Mouse (Mus musculus) kidney, embryonic 16.5 days (tissue): ENCODE results near the gene Gnb1. TPM values are rescaled to one million over a fixed set of nuclear protein-coding genes. Genes with fewer than 3 reads are reported as not detected.

Source experiments
- ATAC-seq: fragments of 200-750 bp; cut with Nextera tagmentation; 2 replicates; pipeline ENCODE4 v1.8.0; 2017; ENCODE audit warnings: moderate TSS enrichment; ENCODE audit not compliant: low FRiP score, low TSS enrichment
- H3K27ac ChIP-seq: fragments of 300-500 bp; sonication (generic); 2 replicates; pipeline ENCODE4 v1.5.1; 2014; ENCODE audit warnings: low read length
- H3K27me3 ChIP-seq: fragments of 300-500 bp; sonication (generic); 2 replicates; pipeline ENCODE4 v1.6.1; 2014; ENCODE audit warnings: low read length, control low read depth, mixed read lengths; ENCODE audit not compliant: insufficient read depth
- H3K36me3 ChIP-seq: fragments of 300-500 bp; sonication (generic); 2 replicates; pipeline ENCODE4 v1.6.1; 2014; ENCODE audit warnings: low read length, control low read depth, mixed read lengths; ENCODE audit not compliant: insufficient read depth
- H3K4me1 ChIP-seq: fragments of 300-500 bp; sonication (generic); 2 replicates; pipeline ENCODE4 v1.6.1; 2014; ENCODE audit warnings: low read length, control low read depth, mixed read lengths; ENCODE audit not compliant: insufficient read depth
- H3K4me2 ChIP-seq: fragments of 300-500 bp; sonication (generic); replicated peaks from 2 replicates; pipeline ENCODE4 v1.6.1; 2014; ENCODE audit warnings: low read depth, low read length
- H3K4me3 ChIP-seq: fragments of 300-500 bp; sonication (generic); 2 replicates; pipeline ENCODE4 v1.5.1; 2014; ENCODE audit warnings: mild to moderate bottlenecking, low read length
- H3K9ac ChIP-seq: fragments of 300-500 bp; sonication (generic); replicated peaks from 2 replicates; pipeline ENCODE4 v1.6.1; 2014; ENCODE audit warnings: low read length
- H3K9me3 ChIP-seq: fragments of 300-500 bp; sonication (generic); 2 replicates; pipeline ENCODE4 v1.6.1; 2016; ENCODE audit warnings: low read length, control low read depth
- WGBS: fragments of 180-500 bp; shearing (Covaris S2); extraction: QIAGEN DNeasy Blood & Tissue Kit; methylation state at CpG from one replicate; pipeline ENCODE4 v1.1.7; 2014; 5-methylcytosine and 5-hydroxymethylcytosine counted together
- polyA plus RNA-seq: library from polyadenylated mRNA; unstranded; fragments of >200 nt; fragmentation: Nextera tagmentation; extraction: Ambion mirVana; gene quantifications from 2 replicates; pipeline ENCODE4 v1.2.1, GENCODE M21; 2015

Gnb1 gene
- polyA plus RNA-seq, 1 experiment from 2014 or later, result 477 TPM

GRCm38 (mm10) chr4:155525751-155526150, 34.6 kb downstream of the Gnb1 start:
- H3K36me3 ChIP-seq, result peaks cover 17% of the 10 kb centered on the region
- H3K4me1 ChIP-seq, result 0 out of 2 replicates have a peak, but pooled peaks cover 6% of the 10 kb centered on the region
- no peaks in the 10 kb centered on the region for H3K27me3 ChIP-seq
- 63% methylated on average over 5 of the region's 5 CpGs for WGBS
- no peak for ATAC-seq
- no peak overlapping the region for H3K4me2 ChIP-seq
- no peak overlapping the region for H3K9ac ChIP-seq
- no peak overlapping the region for H3K27ac ChIP-seq
- H3K4me3 ChIP-seq, result no peak overlapping the region
- H3K9me3 ChIP-seq, result no peaks in the 10 kb centered on the region

DNA sequence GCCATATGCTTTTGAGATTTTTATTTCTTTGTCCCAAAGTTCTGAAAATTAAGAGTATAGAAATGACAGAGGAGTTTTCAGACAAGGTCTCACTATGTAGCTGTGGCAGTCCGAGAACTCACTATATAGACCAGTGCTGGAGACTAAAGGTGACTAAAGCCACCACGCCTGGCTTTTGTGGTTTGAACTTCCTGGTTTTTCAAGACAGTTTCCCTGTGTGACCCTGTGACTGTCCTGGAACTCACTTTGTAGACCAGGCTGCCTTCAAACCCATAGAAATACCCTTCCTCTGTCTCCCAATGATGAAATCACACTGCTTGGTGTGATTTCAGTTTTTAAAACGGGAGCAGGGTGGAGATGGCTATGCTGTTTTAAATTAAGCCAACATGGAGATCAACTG, 38.1 kb downstream of the Gnb1 start:
- no peaks in the 10 kb centered on the region for H3K4me1 ChIP-seq
- H3K4me2 ChIP-seq, result no peak overlapping the region
- 77% methylated on average over 3 of the region's 3 CpGs for WGBS
- H3K9ac ChIP-seq, result no peak overlapping the region
- no peak for ATAC-seq
- H3K27ac ChIP-seq, result no peak overlapping the region
- H3K4me3 ChIP-seq, result no peak overlapping the region
- H3K9me3 ChIP-seq, result no peaks in the 10 kb centered on the region
- H3K36me3 ChIP-seq, result peaks cover 26% of the 10 kb centered on the region
- no peaks in the 10 kb centered on the region for H3K27me3 ChIP-seq

DNA sequence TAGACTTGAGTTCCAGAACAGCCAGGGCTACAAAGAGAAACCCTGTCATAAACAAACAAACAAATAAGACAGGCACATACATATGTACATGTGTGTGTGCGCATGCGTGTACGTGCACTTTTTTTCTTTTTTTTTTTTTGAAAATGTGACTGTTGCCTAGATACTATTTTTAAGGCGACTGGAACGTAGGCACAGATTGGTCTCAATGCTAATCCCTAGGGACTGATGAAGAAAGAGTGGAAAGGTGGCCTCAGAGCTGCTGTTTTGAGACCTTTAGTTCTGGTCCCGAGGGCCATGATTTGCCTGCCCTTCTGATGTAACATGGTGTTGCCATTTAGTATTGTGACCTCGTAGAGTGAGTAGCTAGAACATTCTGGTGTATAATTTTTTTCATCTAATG, 58.8 kb downstream of the Gnb1 start:
- no peak for ATAC-seq
- peaks cover 54% of the 10 kb centered on the region for H3K36me3 ChIP-seq
- no peak overlapping the region for H3K4me2 ChIP-seq
- H3K27ac ChIP-seq, result no peak overlapping the region
- H3K4me1 ChIP-seq, result 0 out of 2 replicates have a peak, but pooled peaks cover 2% of the 10 kb centered on the region
- H3K9ac ChIP-seq, result no peak overlapping the region
- 91% methylated on average over 7 of the region's 7 CpGs for WGBS
- H3K9me3 ChIP-seq, result no peaks in the 10 kb centered on the region
- no peak overlapping the region for H3K4me3 ChIP-seq
- no peaks in the 10 kb centered on the region for H3K27me3 ChIP-seq

- no peak overlapping the region for H3K27ac ChIP-seq
- no peak for ATAC-seq
- WGBS, result 87% methylated on average over 2 of the region's 2 CpGs
- no peak overlapping the region for H3K9ac ChIP-seq
- no peaks in the 10 kb centered on the region for H3K27me3 ChIP-seq
- no peaks in the 10 kb centered on the region for H3K9me3 ChIP-seq
- H3K4me3 ChIP-seq, result no peak overlapping the region
- no peak overlapping the region for H3K4me2 ChIP-seq
- H3K36me3 ChIP-seq, result peaks cover 55% of the 10 kb centered on the region
- 0 out of 2 replicates have a peak, but pooled peaks cover 2% of the 10 kb centered on the region for H3K4me1 ChIP-seq
Observed at GRCm38 (mm10) chr4:155550446-155550845, 59.3 kb downstream of the Gnb1 start.

DNA sequence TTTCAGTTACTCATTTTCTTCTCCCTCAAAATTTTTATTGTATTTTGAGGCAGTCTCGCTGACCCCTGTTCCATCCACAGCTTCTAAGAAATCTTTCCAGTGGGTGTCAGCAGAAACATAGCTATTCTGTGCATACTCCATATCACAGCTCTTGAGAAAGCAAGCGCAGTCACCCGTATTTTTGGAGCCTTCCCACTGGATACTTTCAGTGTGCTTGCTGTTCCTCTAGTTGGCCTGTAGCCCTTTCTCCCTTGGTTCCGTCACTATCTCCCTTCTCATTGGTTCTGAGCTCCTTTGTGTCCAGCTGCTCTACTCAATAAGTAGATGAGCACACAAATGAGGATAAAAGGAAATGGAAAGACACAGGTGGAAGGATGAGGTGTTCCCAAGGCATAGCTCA, 59.9 kb downstream of the Gnb1 start:
- 93% methylated on average over 4 of the region's 4 CpGs for WGBS
- ATAC-seq, result no peak
- Histone ChIP-seq H3K4me2 (no peak overlapping the region), H3K27me3 (no peaks in the 10 kb centered on the region), H3K27ac (no peak overlapping the region), H3K9me3 (no peaks in the 10 kb centered on the region), H3K36me3 (peaks cover 55% of the 10 kb centered on the region), H3K4me3 (no peak overlapping the region), H3K9ac (no peak overlapping the region), H3K4me1 (0 out of 2 replicates have a peak, but pooled peaks cover 2% of the 10 kb centered on the region)

- Histone ChIP-seq H3K4me2 (no peak overlapping the region), H3K27me3 (no peaks in the 10 kb centered on the region), H3K9me3 (no peaks in the 10 kb centered on the region), H3K4me1 (0 out of 2 replicates have a peak, but pooled peaks cover 2% of the 10 kb centered on the region), H3K9ac (no peak overlapping the region), H3K27ac (no peak overlapping the region), H3K36me3 (peaks cover 68% of the 10 kb centered on the region), H3K4me3 (no peak overlapping the region)
- ATAC-seq, result no peak
- 92% methylated on average over 6 of the region's 6 CpGs for WGBS
Observed at GRCm38 (mm10) chr4:155552917-155553532, 61.9 kb downstream of the Gnb1 start.

DNA sequence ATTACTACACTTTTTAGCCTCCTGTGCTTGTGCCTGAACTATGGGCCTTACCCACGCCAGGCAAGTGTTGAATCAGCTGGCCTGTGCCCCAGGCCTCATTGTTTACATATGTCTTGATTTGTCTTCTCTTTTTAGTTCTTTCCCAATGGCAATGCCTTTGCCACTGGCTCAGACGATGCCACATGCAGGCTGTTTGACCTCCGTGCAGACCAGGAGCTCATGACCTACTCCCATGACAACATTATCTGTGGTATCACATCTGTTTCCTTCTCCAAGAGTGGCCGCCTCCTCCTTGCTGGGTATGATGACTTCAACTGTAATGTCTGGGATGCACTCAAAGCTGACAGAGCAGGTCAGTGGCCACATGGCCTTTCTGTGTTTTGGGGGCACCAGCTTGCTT, 63.7 kb downstream of the Gnb1 start:
- Histone ChIP-seq H3K4me1 (no peaks in the 10 kb centered on the region), H3K36me3 (peaks cover 78% of the 10 kb centered on the region), H3K27me3 (no peaks in the 10 kb centered on the region), H3K4me2 (no peak overlapping the region), H3K9me3 (no peaks in the 10 kb centered on the region), H3K9ac (no peak overlapping the region), H3K27ac (no peak overlapping the region), H3K4me3 (no peak overlapping the region)
- ATAC-seq, result no peak
- 79% methylated on average over 4 of the region's 4 CpGs for WGBS

DNA sequence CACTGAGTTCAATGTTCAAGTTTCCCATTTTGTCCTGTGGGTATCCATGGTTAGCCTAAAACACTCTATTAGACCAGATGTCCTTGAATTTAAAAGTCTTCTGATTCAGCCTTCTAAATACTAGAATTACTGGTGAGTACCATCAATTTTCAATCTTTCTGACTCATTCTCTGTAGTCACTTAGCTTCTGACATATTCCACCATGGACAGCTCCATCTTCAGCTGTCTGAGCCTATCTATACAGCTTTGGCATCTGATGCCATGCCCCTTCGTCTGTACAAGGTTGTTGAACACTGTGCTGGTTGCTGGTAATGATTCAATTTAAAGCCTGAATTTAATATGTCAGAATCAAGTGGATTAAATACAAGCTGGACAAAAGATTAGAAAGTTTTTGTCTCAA, 64.3 kb downstream of the Gnb1 start:
- Histone ChIP-seq H3K27me3 (no peaks in the 10 kb centered on the region), H3K4me2 (no peak overlapping the region), H3K4me1 (no peaks in the 10 kb centered on the region), H3K9me3 (no peaks in the 10 kb centered on the region), H3K36me3 (peaks cover 83% of the 10 kb centered on the region), H3K9ac (no peak overlapping the region), H3K4me3 (no peak overlapping the region), H3K27ac (no peak overlapping the region)
- WGBS, result 72% methylated on average over 1 of the region's 1 CpGs
- ATAC-seq, result no peak

DNA sequence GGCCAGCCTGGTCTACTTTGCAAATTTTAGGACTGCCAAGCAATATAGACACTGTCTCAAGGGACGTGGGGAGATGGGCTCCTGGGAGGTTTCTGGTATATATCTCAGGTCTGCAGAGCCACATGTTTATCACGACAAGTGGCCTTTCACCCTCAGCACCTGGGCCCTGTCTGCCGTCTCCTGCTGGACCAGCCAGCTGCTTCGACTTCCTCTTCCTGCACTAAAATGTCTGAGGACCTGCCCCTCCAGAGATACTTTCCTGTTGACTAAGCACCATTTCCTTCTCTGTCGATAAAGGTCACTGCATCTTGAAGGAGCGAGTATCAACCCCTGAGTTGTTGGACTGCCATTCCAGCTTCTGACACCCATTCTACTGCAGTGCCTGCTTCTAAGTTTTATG, 68.3 kb downstream of the Gnb1 start:
- peaks cover 16% of the 10 kb centered on the region for H3K4me1 ChIP-seq
- no peaks in the 10 kb centered on the region for H3K9me3 ChIP-seq
- H3K27me3 ChIP-seq, result no peaks in the 10 kb centered on the region
- ATAC-seq, result no peak
- no peak overlapping the region for H3K27ac ChIP-seq
- H3K4me2 ChIP-seq, result no peak overlapping the region
- 40% methylated on average over 6 of the region's 6 CpGs for WGBS
- H3K36me3 ChIP-seq, result peaks cover 55% of the 10 kb centered on the region
- no peak overlapping the region for H3K4me3 ChIP-seq
- no peak overlapping the region for H3K9ac ChIP-seq

GRCm38 (mm10) chr4:155560932-155561331, 69.8 kb downstream of the Gnb1 start:
- H3K4me2 ChIP-seq, result no peak overlapping the region
- H3K4me1 ChIP-seq, result peaks cover 29% of the 10 kb centered on the region
- peaks cover 41% of the 10 kb centered on the region for H3K36me3 ChIP-seq
- no peaks in the 10 kb centered on the region for H3K27me3 ChIP-seq
- H3K9ac ChIP-seq, result no peak overlapping the region
- ATAC-seq, result no peak
- no peak overlapping the region for H3K4me3 ChIP-seq
- no peak overlapping the region for H3K27ac ChIP-seq
- no peaks in the 10 kb centered on the region for H3K9me3 ChIP-seq
- 65% methylated on average over 2 of the region's 2 CpGs for WGBS
